Mouse (Mus musculus): ENCODE results near the gene Psmd9. TPM values are rescaled to one million over a fixed set of nuclear protein-coding genes. Genes with fewer than 3 reads are reported as not detected.

Gene Psmd9
- total RNA-seq, 2 experiments from 2014 or later: 20.7 to 21.1 TPM

DNA sequence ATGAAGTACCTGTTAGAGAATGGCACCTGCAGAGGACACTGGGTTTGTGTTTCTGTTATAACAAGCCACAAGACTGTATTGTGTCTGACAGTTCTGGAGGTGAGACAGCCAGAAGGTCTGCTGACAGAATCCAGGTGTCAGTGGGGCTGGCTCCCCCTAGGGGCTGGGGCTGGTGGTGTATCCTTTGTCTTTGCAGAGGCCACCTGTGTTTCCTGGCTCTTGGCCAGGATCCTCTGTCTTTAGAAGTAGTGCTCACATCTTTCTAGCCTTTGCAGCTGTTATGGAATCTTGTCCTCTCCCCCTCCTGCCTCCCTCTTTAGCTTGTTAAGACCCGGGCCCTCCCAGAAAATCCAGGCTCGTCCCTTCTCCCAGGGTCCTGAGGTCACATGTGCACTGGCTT, 66.5 kb downstream of the Psmd9 start:
- DNase-seq (ENCODE audit: low spot score in 2 of 2): peak in 1 of 2 experiments; percentile 29

DNA sequence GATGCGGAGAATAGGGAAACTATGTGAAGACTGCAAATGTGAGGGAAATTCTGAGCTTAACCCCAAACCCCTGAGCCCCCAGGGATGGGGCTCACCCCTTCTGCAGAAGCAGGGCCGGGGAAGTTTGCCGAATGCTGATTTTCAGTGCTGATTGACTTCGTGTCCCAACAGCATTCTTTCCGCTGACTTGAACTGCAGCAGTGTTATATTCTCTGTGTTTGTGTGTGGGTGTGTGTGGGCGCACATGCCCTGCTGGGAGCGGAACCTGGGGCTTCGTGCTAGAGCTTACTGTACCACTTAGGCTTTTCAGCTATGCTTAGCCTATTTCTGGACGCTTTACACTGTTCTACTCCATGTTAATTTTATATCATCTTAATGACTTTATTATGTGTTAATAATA, 67.2 kb downstream of the Psmd9 start:
- DNase-seq (ENCODE audit: low spot score in 2 of 2): no peak

DNA sequence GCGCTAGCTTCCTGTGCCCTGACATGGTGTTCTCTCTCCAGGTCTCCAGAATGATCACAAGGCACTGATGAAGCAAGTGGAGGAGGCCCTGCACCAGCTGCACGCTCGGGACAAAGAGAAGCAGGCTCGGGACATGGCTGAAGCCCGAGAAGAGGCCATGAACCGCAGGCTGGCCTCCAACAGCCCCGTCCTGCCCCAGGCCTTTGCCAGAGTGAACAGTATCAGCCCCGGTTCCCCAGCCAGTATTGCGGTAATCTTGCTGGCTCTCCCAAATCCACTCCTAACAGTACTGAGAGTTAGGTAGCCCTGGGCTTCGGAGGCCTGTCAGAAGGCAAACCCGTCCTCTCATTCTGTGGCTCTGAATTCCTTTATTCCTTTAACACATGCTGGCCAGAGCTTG, 70.3 kb downstream of the Psmd9 start:
- no peak for DNase-seq (ENCODE audit: low spot score in 2 of 2)

DNA sequence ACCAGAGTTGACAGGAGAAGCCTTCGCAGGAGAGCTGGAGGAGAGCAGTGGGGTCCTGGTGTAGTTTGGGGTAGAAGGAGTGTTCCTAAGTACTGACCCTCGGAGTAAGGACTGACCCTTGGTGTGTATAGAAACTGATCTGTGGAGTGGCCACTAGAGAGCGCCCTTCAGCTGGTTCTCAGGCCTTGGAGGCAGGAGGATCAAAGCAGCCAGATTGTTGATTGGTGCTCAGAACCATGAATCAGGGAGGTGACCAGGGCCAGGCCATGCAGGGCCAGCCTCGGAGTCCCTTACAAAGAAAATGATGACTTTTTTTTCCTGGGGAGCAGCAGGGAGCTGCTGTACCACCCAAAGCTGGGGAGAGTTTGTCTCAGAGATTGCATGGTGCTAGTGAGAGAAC, 76.3 kb downstream of the Psmd9 start:
- peak; percentile 24 to 33 for DNase-seq (ENCODE audit: low spot score in 2 of 2)

DNA sequence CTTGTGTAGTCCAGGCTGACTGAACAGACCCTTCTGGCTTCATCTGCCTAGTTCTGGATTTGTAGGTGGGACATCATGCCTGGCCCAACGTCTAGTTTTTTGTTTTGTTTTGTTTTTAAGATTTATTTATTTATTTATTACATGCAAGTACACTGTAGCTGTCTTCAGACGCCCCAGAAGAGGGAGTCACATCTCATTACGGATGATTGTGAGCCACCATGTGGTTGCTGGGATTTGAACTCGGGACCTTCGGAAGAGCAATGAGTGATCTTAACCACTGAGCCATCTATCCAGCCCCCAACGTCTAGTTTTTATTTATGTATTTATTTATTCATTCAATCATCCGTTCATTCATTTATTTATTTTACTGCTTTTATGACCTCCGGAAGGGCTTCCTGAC, 82.2 kb downstream of the Psmd9 start:
- DNase-seq (ENCODE audit: low spot score in 2 of 2): no peak

DNA sequence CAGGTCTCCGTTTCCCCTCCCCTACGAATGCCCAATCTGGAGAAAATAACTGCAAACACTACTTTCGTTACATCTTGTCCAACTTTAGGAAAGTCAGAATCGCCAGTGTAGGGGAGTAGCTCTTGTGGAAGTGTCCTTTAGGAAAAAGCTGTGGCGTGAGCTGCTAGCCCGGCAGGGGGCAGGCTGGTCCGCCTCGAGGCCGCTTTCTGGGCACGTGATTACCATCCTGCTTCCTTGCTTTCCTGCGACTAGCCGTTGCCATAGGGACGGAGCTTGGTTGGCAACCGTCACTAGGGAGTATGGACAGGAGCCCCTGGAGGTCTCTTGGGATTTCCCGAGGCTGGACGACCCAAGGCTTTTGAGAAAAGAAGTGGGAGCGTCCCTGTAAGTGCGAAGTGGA, 82.6 kb downstream of the Psmd9 start, which contains the start of gene Wdr66:
Gene Wdr66, plus strand, starts transcription at position 269 of the 400 bp plus-strand sequence.
- peak; percentile 66 for DNase-seq (ENCODE audit: low spot score in 2 of 2)

DNA sequence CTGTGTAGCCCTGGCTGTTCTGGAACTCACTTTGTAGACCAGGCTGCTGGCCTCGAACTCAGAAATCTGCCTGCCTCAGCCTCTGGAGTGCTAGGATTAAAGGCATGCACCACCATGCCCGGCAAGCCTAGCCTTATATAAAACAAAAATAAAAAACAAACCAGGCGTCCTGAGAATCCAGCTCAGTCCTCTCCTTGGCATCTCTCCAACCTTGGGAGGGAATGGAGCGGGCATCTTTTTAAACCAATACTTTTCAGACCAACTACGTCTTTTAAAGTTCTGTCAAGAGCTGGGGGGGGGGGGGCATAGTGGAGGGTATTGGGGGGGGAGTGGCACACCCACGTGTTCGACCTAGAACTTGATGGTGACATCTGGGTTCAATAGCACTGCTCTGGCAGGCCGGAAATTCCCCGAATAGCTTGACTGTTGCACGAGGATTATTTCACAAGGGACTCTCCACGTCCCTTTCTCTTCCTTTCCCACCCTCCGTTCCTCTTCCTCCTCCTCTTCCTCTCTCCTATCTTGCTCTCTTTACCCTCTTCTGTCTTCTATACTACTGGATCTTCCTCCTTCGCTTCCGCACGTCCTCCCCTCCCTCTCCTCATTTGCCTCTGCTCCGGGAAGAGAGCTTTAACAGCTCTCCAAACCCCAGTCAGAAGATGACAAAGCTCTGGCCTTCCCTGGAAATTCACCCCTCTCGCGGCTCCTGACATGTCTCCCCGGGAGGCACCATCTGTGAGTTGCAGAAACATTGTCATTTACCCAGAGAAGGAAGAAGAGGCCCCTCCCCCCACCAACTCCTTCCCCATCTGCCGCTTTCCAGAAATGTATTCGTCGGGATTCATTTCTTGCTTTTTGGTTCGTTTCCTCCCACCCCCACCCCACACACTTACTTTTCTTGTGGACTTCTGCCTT, 87.9 kb downstream of the Psmd9 start:
- DNase-seq (ENCODE audit: low spot score in 2 of 2): no peak

DNA sequence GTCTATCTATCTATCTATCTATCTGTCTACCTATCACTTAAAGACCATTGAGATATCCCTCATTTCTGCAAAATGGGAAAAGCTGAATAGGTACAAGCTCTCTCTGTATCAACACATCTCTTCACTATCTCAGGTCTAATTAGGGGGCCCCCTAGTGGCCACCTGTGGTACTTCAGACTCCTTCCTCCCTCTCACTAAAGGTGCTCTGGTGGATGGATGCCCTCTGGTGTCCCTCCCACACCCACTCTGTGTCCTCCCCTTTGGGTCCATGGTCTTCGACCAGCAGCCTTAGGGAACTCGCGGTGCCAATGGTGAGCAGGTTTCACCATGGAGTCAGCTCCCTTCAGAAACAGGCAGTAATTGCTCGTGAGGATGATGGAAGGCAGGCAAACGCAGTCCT, 89.8 kb downstream of the Psmd9 start:
- DNase-seq (ENCODE audit: low spot score in 2 of 2): peak; percentile 64 to 68

DNA sequence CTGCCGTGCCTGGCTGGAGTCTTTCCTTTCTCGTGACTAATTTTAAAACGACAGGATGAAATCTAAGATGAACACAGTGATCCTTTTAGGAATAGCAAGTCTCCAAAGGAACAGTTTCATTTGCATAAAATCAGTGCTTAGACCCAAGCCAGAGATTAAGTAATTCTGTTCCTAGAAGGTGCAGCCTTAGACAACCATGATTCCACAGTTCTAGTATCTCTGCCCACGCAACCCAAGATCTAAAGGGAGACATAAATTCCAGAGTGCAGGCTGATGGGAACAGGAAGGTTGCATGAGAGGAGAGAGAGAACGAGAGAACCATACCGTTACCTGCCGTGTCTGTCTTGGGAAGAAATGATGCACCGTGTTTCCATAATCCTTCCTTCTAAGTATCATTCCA, 91.5 kb downstream of the Psmd9 start:
- no peak for DNase-seq (ENCODE audit: low spot score in 2 of 2)

DNA sequence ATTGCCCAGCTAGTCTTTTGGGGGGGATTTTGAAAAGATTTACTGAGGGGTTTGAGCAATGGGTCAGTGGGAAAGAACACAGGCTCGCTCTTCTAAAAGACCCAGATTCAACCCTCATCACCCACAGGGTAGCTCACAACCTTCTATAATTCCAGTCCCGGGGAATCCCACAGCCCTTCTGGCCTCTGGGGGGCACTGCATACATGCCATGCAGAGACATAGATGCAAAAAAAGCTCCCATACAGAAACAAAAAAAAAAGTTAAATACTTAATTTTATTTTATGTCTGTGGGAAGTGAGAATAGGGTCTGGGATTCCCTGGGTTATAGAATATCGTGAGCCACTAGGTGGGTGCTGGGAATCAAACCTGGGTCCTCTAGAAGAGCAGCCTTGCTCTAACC, 97.7 kb downstream of the Psmd9 start:
- DNase-seq (ENCODE audit: low spot score in 2 of 2): no peak

DNA sequence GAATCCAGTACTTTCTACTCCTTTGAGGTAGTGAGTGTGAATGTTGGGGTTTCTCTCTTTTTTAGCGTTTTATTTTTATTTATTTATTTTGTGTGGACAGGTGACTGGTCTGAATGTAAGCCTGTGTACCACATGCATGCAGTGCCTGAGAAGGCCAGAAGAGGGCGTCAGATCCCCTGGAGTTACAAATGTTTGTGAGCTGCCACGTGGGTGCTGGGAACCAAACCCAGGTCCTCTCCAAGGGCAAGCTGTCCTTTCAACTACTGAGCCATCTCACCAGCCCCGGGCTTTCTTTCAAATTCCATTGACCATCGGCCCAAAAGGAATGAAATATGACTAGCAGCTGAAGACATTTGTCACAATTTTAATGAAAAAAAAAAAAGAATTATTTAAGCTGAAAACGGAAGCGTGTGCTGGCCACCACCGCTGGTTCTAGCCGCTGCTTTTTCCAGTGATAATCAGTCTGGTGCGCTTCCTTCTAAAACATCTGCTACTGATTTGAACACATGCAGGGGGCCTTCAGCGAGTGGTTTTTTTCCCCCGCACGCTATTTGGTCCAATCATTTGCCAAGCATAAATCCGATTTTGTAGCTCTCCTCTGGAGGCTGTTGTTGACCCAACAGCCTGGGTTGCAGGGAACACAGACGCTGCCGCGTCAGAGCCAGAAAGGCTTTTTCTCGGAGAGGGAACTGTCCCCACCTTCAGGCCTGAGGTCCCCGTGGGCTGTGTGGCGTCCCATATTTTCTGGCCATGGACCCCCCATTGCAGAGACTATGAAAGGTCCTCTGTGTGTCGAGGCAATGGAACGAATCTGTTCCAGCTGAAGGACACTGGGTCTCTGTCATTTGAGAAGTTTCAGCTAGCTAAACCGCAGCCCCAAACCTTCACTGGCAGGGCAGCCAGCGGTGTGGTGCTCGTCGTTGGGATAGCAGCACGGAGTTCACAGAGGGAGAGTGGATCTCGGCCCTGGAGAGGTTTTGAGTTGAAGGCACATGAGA, 99.6 kb downstream of the Psmd9 start:
- DNase-seq (ENCODE audit: low spot score in 2 of 2): no peak

DNA sequence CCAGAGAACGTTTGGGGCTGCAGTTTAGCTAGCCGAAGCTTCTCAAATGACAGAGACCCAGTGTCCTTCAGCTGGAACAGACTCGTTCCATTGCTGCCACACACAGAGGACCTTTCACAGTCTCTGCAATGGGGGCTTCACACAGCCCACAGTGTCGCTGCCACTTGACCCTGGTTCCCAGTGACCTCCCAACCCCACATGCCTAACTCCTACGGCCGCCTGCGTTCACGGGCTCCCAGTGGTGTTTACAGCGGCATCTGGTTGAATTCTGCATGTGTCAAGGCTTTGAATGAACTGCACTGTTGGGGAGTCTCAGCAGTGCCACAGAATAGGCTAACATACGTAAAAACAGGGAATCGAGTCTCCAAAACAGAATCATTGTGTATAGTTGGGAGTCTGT, 101.7 kb downstream of the Psmd9 start:
- DNase-seq (ENCODE audit: low spot score in 2 of 2): no peak

DNA sequence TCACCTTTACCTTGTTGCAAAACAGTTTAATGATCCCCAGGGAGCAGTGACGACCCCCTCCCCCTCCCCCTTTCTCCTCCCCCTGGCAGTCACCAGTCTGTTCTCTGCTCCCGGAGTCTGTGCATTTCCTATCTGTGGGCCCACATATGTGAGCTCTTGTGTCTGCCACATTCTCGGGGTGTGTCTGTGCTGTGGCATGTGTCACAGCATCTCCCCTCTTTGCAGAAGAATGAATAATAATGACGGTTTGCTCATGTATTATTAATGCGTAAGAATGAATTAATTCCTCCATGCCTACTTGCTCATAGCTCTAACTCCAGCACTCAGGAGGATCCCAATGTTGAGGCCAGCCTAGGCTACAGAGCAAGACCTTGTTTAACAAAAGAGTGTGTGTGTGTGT, 103.7 kb downstream of the Psmd9 start:
- no peak for DNase-seq (ENCODE audit: low spot score in 2 of 2)

DNA sequence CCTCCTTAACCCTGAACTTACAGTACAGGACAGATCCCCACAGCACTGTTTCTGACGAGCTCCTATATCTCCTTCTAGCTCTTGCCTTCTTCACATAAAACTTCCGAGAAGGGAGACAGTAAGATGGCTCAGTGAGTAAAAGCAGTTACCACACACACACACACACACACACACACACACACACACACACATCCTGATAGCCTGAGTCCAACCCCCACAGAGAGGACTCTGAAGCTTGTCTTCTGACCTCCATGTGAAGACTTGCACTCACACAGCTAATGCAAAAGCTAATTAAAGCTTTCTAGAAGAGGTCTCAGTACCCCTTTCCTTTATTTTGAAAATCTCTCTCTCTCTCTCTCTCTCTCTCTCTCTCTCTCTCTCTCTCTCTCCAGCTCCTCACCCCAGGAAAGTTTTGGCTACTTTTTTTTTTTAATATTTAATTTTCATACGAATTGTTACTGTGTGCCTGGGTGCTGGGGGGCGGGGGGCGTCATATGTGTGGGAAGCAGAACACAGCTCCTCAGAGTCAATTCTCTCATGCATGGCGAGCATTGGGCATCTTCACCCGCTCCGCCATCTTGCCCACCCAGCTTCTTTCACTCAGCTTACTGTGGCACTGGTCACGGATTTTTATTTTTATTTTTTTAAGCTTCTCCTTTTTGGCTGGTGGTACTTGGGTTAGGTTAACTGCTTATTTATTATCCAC, 107.6 kb downstream of the Psmd9 start:
- DNase-seq (ENCODE audit: low spot score in 2 of 2): no peak

DNA sequence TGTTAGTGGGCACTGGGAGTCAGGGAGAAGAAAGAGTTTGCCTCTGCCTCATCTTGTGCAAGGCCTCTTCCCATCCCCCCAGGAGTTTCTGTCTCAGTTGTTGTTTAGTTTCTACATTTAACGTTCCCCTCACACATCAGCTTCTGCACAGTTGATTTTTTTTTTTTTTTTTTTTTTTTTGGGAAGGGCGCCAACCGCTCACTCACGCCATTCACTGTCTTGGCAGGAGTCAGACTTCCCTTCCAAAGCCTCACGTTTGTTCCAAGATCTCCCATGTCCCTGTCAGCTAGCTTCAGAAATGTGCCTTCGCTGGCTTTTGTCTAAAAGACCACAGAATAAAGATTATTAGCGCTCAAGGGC, 108.1 kb downstream of the Psmd9 start:
- DNase-seq (ENCODE audit: low spot score in 2 of 2): no peak

DNA sequence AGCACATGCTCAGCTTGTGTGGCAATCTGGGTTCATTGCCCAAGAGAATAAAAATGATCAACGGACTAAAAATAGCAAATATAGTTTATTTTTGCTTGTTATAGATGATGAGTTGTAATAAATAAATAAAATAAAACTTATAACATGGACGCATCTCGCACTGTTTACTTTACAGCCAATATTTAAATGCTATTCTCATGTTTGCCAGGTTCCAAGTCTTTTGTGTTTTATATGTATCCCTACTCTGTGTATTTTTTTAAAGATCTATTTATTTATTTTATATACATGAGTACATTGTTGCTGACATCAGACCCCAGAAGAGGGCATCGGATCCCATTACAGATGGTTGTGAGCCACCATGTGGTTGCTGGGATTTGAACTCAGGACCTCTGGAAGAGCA, 108.5 kb downstream of the Psmd9 start:
- DNase-seq (ENCODE audit: low spot score in 2 of 2): no peak

DNA sequence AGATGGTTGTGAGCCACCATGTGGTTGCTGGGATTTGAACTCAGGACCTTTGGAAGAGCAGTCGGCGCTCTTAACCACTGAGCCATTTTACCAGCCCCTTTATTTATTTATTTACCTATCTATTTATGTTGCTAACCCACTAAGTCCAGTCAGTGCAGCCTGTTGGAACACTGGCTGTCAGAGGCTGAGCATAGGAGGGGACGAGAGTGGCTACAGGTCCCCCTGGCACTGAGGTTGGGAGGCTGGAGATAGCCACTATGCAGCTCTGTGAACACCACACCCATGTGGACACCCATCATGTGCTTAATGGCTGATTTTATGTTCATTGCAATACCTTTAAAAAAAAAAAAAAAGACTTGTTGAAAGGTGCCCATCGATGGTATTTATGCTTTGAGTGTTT, 110.0 kb downstream of the Psmd9 start:
- DNase-seq (ENCODE audit: low spot score in 2 of 2): no peak

DNA sequence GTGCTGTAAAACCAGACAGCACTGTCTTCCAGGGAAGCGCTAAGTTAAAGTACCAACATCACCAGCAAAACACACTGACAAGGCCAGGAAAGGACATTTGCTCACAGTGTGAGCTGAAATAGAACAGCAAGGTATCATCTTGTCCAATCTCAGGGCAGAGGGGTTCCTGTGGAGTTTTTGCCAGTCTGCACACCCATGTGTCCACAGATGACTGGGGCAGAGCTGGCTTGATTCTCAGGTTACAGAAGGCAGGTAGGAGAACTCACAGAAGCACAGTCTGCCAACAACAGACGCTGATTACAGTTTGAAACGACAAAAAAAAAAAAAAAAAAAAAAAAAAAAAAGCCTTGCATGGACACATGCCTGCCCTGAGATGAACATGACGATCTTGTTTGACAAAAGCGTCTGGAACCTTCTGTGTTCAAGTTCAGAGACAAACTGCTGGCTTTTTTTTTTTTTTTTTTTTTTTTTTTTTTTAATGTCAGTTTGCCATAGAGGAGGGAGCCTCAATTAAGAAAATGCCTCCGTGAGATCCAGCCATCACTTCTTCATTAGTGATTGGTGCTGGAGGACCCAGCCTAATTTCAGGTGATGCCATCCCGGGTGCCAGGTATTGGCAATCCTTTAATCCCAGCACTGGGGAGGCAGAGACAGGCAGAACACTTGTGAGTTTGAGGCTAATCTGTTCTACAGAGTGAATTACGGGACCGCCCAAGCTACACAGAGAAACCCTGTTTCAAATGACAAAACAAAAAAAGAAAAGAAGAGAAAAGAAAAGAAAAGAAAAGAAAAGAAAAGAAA, 112.3 kb downstream of the Psmd9 start:
- no peak for DNase-seq (ENCODE audit: low spot score in 2 of 2)

DNA sequence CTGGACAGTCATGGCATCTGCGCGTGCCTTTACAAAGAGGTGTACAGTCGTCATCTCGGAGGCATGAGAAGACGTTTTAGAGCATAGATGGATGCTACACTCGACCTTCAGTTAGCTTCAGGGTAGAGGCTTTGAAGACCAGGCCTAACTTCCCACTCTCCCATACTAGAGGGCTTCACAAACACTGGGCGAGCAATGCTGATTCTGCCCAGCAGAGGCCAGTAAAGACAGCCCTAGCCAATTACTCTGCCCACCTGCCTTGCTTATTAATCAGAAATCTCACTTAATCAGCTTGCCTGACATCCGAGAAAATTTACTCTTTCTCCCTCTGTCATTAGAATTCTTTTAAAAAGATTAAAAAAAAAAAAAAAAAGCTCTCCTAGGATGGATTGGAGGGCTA, 116.0 kb downstream of the Psmd9 start:
- no peak for DNase-seq (ENCODE audit: low spot score in 2 of 2)

DNA sequence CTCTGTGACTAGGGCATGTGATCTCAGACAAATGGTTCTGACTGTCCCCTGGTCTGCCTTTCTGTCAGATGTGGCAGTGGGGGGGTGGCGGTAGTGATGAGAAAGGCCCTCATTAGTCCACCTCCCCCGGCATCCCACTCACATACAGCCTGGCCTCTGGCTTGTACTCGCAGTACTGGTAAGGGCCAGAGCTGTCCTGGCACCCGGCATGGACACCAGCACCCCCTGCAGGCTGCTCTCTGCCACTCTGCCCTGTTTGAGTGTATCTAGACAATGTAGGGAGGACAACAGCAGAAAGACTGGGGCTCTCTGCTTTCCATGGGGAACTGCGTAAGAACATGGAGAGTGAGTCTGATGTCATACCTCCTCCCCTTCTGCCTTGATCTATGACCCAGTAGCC, 118.9 kb downstream of the Psmd9 start:
- no peak for DNase-seq (ENCODE audit: low spot score in 2 of 2)
